Mouse (Mus musculus) right cerebral cortex, postnatal 36 days (tissue): ENCODE data around the gene Tssk1.

Experiments used
- DNase-seq, 2 experiments: peaks; one replicate each; pipeline ENCODE4 v3.0.0; 2022; ENCODE audit warnings: low spot score in 2 of 2, mixed read lengths in 1 of 2

Tssk1 gene

DNA sequence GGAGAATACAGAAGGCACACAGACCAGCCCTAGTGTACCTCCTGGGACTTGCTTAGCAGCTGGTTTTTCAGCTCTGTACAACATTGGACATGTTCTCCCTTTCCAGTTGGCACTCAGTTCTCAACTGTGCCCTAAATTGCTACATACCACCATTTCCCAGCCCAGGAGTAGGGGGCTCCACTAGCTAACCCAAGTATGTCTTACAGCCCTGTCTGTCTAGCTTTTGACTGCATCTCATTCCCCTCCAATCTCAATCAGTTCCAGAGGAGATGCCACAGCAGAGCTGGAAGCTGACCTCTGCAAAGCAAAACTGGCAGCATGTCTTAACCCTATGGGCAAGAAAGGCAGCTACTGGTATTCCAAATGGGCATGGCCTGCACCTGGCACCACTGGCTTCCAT, 2.1 kb downstream of the Tssk1 start:
- DNase-seq = no peak

DNA sequence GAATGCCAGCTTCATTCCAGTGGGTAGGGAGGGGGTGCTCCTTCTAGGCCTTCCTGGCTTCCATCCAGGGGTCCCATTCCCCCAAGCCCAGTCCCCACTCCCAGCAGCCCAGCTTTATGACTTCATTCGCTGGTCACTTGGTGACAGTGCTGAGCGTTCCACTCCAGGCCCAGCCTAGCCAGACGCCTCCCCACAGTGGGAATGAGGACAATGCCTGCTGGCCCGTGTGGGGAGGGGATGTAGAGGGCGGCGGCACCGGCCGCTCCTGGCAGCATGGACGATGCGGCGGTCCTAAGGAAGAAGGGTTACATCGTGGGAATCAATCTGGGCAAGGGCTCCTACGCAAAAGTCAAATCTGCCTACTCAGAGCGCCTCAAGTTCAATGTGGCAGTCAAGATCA, 4.4 kb downstream of the Tssk1 start, which contains the start of the genes Dgcr2 and Tssk2:
TSS of gene Dgcr2 (minus strand) at position 101 of the 400 bp plus-strand sequence.
TSS of gene Tssk2 (plus strand) at position 176 of the 400 bp plus-strand sequence.
- DNase-seq = no peak

DNA sequence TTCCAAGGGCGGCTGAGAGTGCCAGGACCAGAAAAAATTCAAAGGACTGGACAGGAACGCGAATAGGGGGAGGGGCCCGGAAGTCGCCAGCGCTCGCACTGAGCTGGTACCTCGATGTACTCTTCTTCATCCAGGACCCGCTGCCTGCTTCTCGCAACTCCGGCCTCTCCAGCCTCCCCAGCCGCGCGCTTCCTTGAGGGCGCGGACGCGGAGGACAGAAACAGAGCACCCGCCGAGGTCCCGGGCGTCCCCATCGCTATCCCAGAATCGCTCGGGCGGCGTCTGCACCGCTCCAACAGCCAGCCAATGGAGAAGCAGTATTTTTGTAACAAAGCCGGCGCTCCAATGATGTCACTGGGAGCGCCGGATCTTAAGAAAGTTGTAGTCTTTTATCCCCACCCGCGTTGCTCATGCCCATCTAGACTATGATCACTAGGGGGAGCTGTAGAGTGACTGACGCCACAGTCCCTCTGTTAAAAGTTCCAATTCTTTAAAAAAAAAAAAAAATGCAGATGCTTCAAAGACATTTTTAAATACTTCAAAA, 17.1 kb downstream of the Tssk1 start, which contains the start of gene Ess2:
TSS of gene Ess2 (minus strand) at position 297 of the 544 bp plus-strand sequence.
- peak; percentile 93 to 96 for DNase-seq

DNA sequence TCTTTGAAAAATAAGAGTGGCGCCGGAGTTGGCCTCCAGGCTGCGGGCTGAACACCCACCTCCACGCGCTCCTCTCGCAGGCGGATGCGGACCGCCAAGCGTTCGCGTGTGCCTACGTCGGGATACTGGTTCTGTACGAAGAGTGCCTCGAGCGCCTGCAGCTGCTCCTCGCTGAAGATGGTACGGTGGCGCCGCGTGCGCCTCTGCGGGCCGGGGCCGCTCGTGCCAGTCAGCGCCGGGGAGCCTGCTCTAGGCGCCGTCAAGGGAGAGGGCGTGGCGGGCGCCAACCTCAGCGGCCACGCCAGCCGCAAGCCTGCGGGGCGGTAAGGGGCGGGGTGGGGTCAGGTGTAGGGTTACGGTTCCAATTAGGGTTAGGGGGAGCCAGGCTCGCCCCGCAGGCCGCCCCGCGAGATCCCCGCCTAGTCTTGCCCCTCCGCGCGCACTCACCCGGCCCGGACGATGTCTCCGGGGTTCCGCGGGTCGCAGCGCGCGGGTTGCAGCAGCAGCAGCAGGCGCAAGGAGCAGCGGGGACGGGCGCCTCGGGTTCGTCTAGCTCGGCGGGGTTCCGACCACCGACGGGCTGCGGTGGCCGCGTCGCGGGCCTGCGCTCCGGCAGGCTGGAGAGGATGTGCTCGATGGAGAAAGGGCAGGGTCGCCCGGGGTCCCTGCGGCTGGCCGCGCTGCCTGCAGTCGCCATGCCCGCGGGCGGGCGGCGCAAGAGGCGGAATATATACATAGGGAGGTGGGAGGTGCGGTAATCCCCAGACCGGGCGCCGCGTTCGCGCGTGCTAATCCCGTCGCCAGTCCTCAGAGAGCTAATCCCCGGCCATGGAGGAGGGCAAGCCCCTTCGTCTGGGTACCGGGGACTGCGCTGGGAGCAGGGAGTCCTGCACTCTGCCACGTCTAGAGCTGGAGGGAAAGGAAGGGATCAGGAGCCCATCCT, 20.6 kb downstream of the Tssk1 start, which contains the start of gene Gsc2:
TSS of gene Gsc2 (minus strand) at position 753 of the 943 bp plus-strand sequence.
- DNase-seq = no peak

DNA sequence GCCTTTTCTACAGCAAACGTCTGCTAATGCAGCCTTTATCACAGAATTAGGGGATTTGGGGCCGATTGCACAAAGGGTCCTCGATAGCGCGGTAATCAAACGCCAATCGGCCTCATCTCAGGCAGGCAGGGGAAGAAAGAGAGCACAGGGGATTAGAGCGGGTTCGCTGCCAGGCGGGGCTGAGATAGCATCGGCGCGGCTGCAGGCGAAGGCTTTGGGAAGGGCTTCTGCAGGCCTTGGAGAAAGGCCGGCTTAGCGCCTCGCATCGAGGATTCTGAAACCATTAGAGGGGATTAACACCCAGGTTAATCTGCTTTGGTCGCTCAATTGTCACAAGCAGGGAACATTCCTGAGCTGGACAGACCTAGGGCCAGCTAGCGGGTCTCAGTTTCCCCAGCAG, 26.6 kb downstream of the Tssk1 start:
- DNase-seq = no peak

DNA sequence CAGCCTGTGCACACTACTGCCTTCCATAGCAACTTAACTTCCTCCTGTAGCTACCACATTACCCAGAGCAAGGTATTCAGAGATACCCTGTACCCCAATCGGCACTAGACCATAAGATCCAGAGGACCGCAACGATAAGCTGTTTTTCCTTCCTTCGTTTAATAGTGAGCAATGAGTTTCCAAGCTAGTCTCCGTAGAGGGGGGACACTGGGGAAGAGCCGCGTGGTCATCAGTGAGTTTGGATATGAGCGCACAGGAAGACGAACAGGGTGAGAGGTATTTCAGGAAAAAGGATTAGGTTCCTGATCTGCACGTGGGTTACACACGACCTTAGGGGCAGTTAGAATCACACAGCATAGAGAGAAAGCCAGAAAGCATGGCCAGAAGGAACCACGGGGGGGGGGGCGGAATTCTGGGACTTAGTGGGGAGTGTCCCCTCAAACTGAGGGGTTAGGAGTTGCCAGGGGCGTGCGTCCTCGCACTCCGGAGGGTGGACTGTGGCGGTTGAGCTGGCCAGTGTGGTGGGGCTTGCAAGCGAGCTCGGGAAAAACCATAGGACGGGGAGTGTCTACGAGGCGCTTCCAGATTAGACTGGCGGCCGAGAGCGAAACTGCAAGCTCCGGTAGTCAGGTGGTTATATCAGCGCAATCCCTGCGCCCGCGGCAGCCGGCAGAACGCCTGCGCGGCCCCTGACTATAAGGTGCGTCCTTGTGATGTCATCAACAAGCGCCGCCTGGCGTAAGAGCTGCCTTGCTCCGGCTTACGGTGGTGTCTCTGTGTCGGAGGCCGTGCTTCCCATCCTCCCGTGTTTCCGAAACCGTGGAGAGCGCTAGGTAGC, 27.5 kb downstream of the Tssk1 start:
- peak; percentile 94 to 96 for DNase-seq

DNA sequence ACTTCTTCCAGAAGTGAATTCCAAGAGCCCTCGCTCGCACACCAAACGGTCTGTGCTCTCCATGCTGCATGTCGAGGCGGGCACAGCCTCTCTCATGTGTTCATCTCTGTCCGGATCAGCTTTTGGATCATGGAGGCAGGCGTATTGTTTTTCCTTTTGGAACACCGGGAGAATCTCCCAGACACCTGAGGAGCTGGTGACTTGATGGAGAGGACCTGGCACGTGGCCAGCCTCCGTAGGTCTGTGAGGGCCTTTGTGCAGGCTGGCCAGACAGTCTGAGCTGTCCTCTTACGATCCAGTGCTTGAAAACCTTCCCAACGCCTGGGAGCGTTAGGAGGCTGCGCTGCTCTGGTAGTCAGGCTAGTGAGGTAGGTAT, 28.1 kb downstream of the Tssk1 start:
- peak in 1 of 2 experiments; percentile 32 for DNase-seq

DNA sequence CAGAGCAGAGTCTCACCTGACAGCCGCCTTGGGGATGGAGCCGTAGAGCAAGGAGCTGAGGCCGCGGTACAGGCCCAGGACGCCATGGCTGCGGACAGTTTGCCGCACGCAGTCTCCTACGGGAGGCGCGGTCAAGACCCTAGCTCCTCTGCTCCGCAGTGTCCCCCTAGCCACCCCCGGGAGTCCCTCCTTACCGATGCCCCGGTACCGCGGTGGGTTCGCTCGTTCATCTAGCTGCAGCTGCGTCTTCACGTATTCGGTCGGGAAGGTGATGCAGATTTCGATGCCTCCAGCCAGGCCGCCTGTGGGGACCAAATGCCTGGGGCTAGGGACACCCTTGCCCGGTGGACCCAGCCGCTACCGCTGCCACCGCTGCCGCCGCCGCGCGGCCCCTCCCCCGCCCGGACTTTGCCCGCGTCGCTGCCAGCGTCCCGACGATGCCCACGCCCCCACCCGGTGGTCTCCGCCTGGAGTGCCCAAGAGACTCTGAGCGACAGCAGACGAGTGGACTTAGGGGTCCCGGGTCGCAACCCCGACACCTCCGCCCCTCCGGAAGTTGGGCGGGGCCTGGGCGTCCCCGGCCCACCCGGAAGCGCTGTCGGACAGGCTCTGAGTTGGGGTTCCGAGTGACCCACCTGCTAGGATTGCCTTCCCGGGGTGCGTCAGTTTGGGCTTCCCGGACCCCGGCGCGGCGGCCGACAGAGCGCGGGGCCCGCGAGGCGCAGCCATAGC, 33.5 kb downstream of the Tssk1 start:
- peak in 1 of 2 experiments; percentile 22 for DNase-seq

DNA sequence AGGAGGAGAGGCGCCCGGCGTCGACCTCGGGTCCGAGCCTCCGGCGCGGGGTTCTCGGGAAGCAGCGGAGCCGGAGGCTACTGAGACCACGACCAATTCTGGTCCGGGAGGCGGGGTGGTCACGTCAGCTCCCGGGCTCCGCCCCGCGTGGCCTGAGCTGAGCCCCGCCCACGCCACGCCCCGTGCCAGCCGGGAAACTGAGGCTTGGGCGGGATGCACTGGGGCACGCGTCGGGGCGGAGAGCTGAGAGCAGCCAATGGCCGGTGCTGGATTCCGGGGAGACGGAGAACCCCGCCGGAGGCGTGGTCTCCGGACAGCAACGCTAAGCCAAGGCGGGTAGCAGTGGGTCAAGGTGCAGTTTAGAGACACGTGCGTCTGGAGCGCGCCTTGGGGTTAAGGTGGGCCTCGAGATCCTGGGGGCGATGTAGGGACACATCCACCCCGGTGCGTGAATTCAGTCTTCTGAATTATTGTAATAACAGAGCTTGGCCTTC, 34.1 kb downstream of the Tssk1 start, which contains the start of gene Slc25a1:
TSS of gene Slc25a1 (minus strand) at position 133 of the 494 bp plus-strand sequence.
- DNase-seq = peak; percentile 85

DNA sequence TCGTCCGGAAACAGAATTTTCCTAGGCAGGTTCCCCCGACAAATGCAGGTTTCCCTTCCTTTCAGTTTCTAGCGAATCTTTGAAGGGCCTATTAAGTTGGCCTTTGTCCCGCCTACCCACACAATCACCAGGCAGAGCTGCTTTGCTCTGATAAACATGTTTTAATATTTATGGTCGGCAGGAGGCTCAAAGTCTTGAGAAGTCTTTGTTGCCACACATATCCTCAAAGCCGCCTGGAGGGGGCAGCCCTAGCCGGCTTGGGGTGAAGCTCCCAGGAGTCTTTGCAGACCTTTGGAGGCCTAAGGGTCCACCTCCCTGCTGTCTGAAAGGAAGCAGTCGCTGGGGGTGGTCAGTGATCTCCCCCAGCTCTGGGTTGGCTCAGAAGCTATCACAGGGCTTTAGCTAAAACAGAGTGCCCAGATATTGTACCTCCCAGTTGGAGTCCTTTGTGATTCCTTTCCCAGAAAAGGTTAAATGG, 34.6 kb downstream of the Tssk1 start:
- DNase-seq = peak; percentile 42 to 48

DNA sequence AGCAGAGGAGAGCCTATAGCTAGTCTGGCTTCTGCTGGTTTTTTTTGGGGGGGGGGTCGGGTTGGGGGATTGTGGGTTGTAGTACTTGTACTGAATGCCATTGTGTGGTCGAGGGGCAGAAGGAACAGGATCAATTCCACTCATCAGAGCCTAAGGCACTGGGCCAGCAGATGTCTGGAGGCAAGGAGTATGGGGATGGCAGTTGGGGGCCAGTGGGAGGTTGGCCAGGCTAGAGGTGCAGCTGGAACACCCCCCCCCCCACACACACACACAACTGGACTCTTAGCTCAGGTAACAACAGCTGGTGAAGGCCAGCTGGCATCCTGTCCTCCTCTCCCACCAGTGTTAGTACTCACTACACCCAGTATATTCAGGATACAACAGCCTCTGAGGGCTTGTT, 35.2 kb downstream of the Tssk1 start:
- DNase-seq = no peak

DNA sequence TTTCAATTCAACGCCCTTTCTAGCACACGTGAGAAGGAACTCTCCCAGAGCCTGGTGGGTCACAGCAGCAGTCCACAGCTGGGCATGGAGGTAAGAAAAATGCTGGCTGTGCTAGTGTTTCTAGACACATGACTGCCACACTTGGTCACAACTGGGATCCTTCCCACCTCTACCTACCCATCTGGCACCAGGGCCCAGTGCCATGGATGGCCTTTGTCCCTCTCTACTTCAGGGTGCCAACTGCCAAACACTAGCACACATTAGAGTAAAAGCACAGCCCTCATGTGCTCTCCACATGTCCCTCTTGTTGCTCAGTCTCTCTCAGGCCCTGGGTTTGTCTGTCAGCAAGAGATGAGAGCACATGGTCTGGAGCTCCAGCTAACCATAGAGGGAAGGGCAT, 35.6 kb downstream of the Tssk1 start:
- no peak for DNase-seq

DNA sequence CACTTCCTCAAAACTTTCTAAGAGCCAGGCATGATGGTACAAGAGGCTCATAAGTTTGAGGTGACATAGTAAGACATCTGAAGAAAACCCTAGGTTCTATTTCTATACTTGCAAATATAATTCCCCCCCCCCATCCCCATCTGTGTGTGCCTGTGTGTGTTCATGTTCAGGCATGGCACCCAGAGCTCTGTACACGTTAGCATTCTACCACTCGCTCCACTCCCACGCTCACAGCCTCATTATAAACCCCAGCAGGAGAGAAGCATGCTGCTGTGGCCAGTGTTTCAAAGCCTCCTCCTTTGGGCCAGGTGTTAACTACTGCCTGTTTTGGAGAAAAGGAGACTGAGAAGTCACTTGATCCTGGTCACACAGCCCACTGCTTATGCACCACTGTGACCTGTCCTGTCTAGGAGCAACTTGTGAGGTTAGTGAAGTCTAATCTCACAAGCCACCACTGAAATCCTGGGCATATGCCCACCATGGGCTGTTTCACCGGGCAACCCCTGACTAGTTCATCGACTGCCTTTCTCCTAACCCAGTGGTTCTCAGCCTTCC, 38.0 kb downstream of the Tssk1 start:
- DNase-seq = no peak

DNA sequence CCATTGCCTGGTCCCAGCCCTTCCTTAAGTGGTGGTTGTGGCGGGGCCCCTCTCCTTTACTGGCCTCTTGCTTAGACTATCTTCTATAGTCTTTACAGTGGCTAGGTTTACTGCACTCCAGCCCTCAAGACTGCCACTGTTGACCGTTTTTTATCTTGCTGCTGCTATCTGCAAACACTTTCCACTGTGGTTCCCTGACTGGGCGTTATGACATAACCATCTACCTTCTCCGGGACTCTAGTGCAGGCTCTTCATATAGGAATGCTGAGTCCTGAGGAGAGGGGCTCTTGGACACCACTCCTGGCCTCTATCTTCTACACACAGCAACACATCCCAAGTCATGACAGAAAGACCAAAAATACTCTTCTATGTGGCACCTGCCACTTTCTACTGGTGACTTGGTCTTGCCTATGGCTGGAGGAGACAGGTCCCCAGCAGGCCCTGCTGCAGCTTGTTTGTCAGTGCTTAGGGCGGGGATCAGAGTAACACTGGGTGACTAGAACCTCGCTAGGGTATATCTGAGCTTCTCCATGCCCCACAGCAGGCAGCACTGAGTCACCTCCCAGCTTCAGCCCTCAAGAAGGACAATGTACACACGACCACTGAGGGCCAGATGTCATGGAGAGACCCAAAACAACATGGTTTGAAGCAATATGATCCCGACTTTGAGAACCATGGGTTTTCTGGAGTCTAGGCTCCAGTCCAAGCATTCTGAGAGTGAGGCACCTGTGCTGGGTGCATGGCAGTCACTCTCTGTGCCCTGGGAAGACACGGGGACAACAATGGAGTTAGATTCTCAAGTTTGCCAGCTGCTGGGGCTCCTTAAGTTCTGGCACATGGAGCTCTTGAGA, 39.8 kb downstream of the Tssk1 start:
- DNase-seq = no peak

DNA sequence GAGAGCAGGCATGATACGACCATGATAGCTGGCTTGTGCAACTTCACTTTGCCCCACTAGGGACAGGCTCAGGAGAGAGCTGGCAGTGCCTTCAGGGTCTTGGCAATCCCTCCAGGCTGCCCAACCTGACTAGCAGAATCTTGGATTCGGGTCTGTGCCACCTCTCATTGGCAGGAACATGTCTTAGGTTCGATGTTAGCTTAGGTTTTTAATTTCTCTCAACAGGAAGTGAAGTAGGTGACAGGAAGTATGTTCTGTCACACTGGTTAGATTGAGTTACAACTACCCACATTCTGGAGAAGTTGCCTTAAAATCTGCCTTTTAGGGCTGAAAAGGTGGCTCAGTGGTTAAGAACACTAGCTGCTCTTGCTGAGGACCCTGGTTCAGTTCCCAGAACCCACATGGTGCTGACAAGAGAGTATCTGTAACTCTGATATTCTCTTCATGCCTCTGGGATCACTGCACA, 40.5 kb downstream of the Tssk1 start:
- DNase-seq = no peak

DNA sequence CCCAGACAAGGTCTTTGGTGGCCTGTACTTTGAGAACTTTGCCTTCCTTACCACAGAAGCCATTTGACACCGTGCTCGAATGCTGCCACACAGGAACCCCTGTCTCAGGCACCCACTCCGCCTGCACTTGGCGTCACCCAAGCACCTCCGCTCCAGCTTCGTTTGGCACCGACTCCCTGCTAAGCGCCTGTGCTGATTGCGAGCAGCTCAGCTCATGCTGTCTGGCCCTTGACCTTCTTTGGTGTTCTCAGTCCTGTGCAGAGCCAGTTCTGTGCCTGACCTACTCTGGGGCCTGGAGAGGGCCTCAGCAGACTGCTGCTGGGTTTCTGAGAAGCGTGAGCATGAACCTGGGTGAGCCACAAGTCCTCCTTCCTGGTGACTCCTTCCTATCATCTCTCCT, 42.8 kb downstream of the Tssk1 start:
- no peak for DNase-seq

DNA sequence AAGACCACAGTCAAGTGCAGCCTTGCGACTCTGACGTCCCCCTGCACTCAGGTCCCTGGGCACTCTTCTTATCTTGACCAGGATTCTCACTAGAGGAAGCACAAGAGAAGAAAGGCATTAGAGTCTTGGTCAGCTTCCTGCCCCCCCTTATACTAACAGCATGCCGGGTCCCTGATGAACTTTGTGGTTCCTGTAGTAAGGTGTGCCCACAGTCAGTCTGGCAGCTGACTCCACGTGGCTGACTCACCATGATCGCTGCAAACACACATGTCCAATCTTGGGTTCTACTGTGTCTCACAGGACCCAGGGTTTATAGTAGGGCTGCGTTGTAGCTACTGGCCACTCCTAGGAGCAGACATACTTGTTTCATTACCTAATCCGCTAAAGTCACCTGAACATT, 44.2 kb downstream of the Tssk1 start:
- no peak for DNase-seq

DNA sequence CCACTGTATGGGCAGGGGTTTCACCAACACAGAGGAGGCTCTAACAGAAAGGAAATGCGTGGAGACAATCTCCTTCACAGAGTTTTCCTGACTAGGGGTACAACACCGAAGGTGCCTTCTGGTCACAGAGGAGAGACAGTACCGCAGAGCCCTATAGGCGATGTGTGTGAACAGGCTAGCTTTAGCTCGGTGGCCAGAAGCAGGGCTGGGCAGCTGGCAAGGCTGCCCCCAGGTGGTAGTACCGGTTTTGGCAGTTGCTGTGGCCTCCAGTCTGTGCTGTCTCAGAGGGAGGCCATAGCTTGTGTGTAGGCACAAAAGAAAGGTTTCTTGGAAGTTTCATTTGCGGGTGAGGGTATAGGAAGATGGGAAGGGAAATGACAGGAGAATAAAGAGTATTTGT, 44.8 kb downstream of the Tssk1 start:
- no peak for DNase-seq

DNA sequence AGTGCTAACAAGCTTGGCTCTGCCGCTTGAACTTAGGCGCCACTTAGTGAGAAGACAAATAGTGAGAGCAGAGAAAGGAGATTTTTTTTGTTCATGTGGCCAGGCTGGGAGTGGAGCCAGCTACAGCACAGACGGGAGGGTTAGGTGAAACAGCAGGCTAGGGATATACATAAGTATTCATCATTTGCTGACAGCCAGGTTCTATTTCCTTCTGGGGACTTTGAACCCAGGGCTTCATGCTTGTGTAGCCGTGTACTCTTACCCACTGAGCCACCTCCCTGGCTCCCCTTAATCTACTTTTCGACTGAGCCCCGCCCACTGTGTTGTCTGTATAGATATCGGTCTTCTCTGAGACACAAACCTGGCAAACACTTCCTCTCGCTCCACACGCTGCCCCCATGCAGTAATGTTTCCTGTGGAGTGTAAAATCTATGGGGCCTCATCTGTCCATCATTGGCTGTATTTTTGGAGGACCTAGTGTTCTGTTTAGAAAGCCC, 45.3 kb downstream of the Tssk1 start:
- DNase-seq = no peak
